Comparison of ENCODE assay signal across 18 mouse cellular contexts in the genomic region with DNA sequence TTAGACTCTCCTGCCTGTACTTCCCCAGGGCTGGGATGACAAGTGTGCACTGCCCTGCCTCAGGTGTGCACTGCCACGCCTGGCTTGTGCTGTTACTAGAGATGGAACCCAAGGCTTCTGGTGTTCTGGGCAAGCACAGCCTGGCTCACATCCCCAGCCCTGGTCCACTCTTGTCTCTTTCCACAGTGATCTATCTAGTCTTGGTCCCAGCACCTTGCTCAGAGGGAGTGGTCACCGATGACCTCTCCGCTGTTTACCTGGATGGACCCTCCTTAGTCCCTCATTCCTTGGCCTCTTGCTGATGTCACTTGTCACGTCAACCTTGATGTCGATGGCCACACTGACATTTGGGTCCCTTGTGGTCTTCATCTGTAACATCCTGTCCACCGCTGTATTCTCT.
DNase-seq lines count a peak whose midpoint lies in the region; ATAC-seq lines count a peak whose summit lies in the region.
"Had no signal": no experiment of that assay in that cellular context is flagged by ENCODE, and none has a peak within 500 bp of the region (broad histone marks: within the 10 kb centered on the region; RNA-seq: fewer than 3 reads in every experiment).

No protein-coding gene starts in this region.

- no peaks in the 10 kb centered on the region for H3K27me3 ChIP-seq in kidney, embryonic 15.5 days
- H3K27me3 ChIP-seq in midbrain, embryonic 13.5 days, result no peaks in the 10 kb centered on the region
- H3K27me3 ChIP-seq in midbrain, embryonic 14.5 days (ENCODE audit: control insufficient read depth, insufficient read depth, low read length), result no peaks in the 10 kb centered on the region
- no peaks in the 10 kb centered on the region for H3K27me3 ChIP-seq in hindbrain, embryonic 16.5 days (replicated peaks; ENCODE audit: control insufficient read depth, insufficient read depth, low read length)
- no peaks in the 10 kb centered on the region for H3K27me3 ChIP-seq in neural tube, embryonic 15.5 days (replicated peaks)
- H3K27me3 ChIP-seq: liver, embryonic 15.5 days; lung, embryonic 15.5 days; megakaryocyte, embryonic 14.5 days had no signal

- H3K9ac ChIP-seq in kidney, embryonic 15.5 days, result no peak overlapping the region
- H3K9ac ChIP-seq in midbrain, embryonic 13.5 days (replicated peaks), result no peak overlapping the region
- no peak overlapping the region for H3K9ac ChIP-seq in midbrain, embryonic 14.5 days (replicated peaks; ENCODE audit: low read length)
- no peak overlapping the region for H3K9ac ChIP-seq in hindbrain, embryonic 16.5 days (ENCODE audit: low read depth, low read length)
- H3K9ac ChIP-seq in neural tube, embryonic 15.5 days (replicated peaks), result no peak overlapping the region
- H3K9ac ChIP-seq: liver, embryonic 15.5 days; lung, embryonic 15.5 days had no signal

- H3K36me3 ChIP-seq in kidney, embryonic 15.5 days, result no peaks in the 10 kb centered on the region
- H3K36me3 ChIP-seq in midbrain, embryonic 13.5 days, result no peaks in the 10 kb centered on the region
- no peaks in the 10 kb centered on the region for H3K36me3 ChIP-seq in midbrain, embryonic 14.5 days (ENCODE audit: control insufficient read depth, insufficient read depth, low read length)
- no peaks in the 10 kb centered on the region for H3K36me3 ChIP-seq in hindbrain, embryonic 16.5 days (ENCODE audit: control insufficient read depth, insufficient read depth, low read length)
- H3K36me3 ChIP-seq in neural tube, embryonic 15.5 days, result no peaks in the 10 kb centered on the region
- H3K36me3 ChIP-seq: liver, embryonic 15.5 days; lung, embryonic 15.5 days had no signal

- no peak for ATAC-seq in kidney, embryonic 15.5 days (replicated peaks; ENCODE audit: low FRiP score)
- ATAC-seq in midbrain, embryonic 13.5 days, result 0 out of 2 replicates have a peak, but pooled peaks have one; percentile 35
- no peak for ATAC-seq in midbrain, embryonic 14.5 days (ENCODE audit: low FRiP score, low TSS enrichment)
- ATAC-seq in hindbrain, embryonic 16.5 days, result 0 out of 2 replicates have a peak, but pooled peaks have one; percentile 18
- ATAC-seq in neural tube, embryonic 15.5 days (ENCODE audit: low FRiP score), result 0 out of 2 replicates have a peak, but pooled peaks have one; percentile 21

- no peak overlapping the region for H3K4me3 ChIP-seq in kidney, embryonic 15.5 days (replicated peaks)
- H3K4me3 ChIP-seq in midbrain, embryonic 13.5 days (replicated peaks), result no peak overlapping the region
- H3K4me3 ChIP-seq in midbrain, embryonic 14.5 days (replicated peaks; ENCODE audit: low read depth, low read length), result no peak overlapping the region
- H3K4me3 ChIP-seq in hindbrain, embryonic 16.5 days (ENCODE audit: low read length), result no peak overlapping the region
- no peak overlapping the region for H3K4me3 ChIP-seq in neural tube, embryonic 15.5 days (replicated peaks)
- H3K4me3 ChIP-seq: liver, embryonic 15.5 days; lung, embryonic 15.5 days; megakaryocyte, embryonic 14.5 days had no signal

- H3K9me3 ChIP-seq in kidney, embryonic 15.5 days (replicated peaks), result no peaks in the 10 kb centered on the region
- H3K9me3 ChIP-seq in midbrain, embryonic 13.5 days, result no peaks in the 10 kb centered on the region
- H3K9me3 ChIP-seq in midbrain, embryonic 14.5 days (ENCODE audit: control insufficient read depth, low read length), result no peaks in the 10 kb centered on the region
- H3K9me3 ChIP-seq in hindbrain, embryonic 16.5 days (ENCODE audit: control insufficient read depth, low read length), result no peaks in the 10 kb centered on the region
- no peaks in the 10 kb centered on the region for H3K9me3 ChIP-seq in neural tube, embryonic 15.5 days (replicated peaks)
- H3K9me3 ChIP-seq: liver, embryonic 15.5 days; lung, embryonic 15.5 days had no signal

- WGBS in kidney, embryonic 15.5 days, result 91% methylated on average over 6 of the region's 6 CpGs
- WGBS in midbrain, embryonic 13.5 days, result 94% methylated on average over 6 of the region's 6 CpGs
- WGBS in midbrain, embryonic 14.5 days, result 93% methylated on average over 6 of the region's 6 CpGs
- WGBS in hindbrain, embryonic 16.5 days, result 92% methylated on average over 6 of the region's 6 CpGs
- WGBS in neural tube, embryonic 15.5 days, result 94% methylated on average over 6 of the region's 6 CpGs

- H3K4me1 ChIP-seq in kidney, embryonic 15.5 days, result peaks cover 30% of the 10 kb centered on the region
- no peaks in the 10 kb centered on the region for H3K4me1 ChIP-seq in midbrain, embryonic 13.5 days (replicated peaks)
- 0 out of 2 replicates have a peak, but pooled peaks cover 3% of the 10 kb centered on the region for H3K4me1 ChIP-seq in midbrain, embryonic 14.5 days (ENCODE audit: control insufficient read depth, insufficient read depth, low read length)
- H3K4me1 ChIP-seq in hindbrain, embryonic 16.5 days (ENCODE audit: control insufficient read depth, insufficient read depth, low read depth, low read length), result peaks cover 4% of the 10 kb centered on the region; the same call in 1 of the 2 replicates
- peaks cover 8% of the 10 kb centered on the region; the same call in 1 of the 2 replicates for H3K4me1 ChIP-seq in neural tube, embryonic 15.5 days
- H3K4me1 ChIP-seq: lung, embryonic 15.5 days had no signal

- H3K4me2 ChIP-seq in kidney, embryonic 15.5 days, result no peak overlapping the region
- no peak overlapping the region for H3K4me2 ChIP-seq in midbrain, embryonic 13.5 days (replicated peaks)
- no peak overlapping the region for H3K4me2 ChIP-seq in midbrain, embryonic 14.5 days (ENCODE audit: low read length)
- H3K4me2 ChIP-seq in hindbrain, embryonic 16.5 days (ENCODE audit: low read length), result no peak overlapping the region
- H3K4me2 ChIP-seq in neural tube, embryonic 15.5 days, result no peak overlapping the region
- H3K4me2 ChIP-seq: heart, embryonic 11.5 days; liver, embryonic 15.5 days; lung, embryonic 15.5 days had no signal

- H3K27ac ChIP-seq in kidney, embryonic 15.5 days, result peak overlapping the region; percentile 67
- no peak overlapping the region for H3K27ac ChIP-seq in midbrain, embryonic 13.5 days
- no peak overlapping the region for H3K27ac ChIP-seq in midbrain, embryonic 14.5 days (replicated peaks; ENCODE audit: low read depth, low read length)
- H3K27ac ChIP-seq in hindbrain, embryonic 16.5 days (ENCODE audit: low read depth, low read length), result no peak overlapping the region
- no peak overlapping the region for H3K27ac ChIP-seq in neural tube, embryonic 15.5 days (replicated peaks)
- H3K27ac ChIP-seq: liver, embryonic 15.5 days; lung, embryonic 15.5 days; stomach, postnatal 0 days had no signal

- no peak for DNase-seq in kidney, postnatal 10 days
- no peak for DNase-seq in midbrain, embryonic 14.5 days
- no peak for DNase-seq in c-Kit-positive CD71-positive TER-119-positive erythroid progenitor cells, embryonic 14.5 days (ENCODE audit: low spot score)
- DNase-seq: adrenal gland, adult 2 months; cerebellum, adult 11-12 months; kidney, postnatal 14 days; lung, postnatal 36 days; thymus, adult 2 months; thymus, postnatal 4 days had no signal

Comparison
In these comparisons a context has a peak if more than half of its experiments do, and no peak if none do; other contexts are left out.
1. ATAC-seq: peak in midbrain, embryonic 13.5 days (single experiment), hindbrain, embryonic 16.5 days (single experiment) and neural tube, embryonic 15.5 days (single experiment); none in kidney, embryonic 15.5 days (single experiment) and midbrain, embryonic 14.5 days (single experiment).